In the genomic region with DNA sequence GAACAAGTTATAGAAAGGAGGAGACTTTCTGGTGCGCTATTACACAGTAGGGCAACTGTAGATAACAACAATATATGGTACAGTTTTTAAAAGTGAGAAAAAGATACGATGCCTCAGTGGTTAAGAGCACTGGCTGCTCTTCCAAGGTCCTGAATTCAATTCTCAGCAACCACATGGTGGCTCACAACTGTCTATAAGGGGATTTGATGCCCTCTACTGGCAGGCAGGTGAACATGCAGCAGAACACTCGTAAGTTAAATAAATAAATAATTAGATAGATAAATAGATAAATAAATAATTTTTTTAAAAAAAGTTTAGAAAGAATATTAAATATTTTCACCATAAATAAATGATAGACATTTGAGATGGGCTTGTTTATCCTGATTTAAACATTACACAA, we compare ENCODE assay signal across 16 mouse cellular contexts. TPM values are rescaled to one million over a fixed set of nuclear protein-coding genes. Genes with fewer than 3 reads are reported as not detected.
A peak's percentile ranks its signal among the peaks of the same experiment; 100 is the strongest.
DNase-seq lines count a peak whose midpoint lies in the region; ATAC-seq and TF ChIP-seq lines count a peak whose summit lies in the region.
"Had no signal": no experiment of that assay in that cellular context is flagged by ENCODE, and none has a peak within 500 bp of the region (broad histone marks: within the 10 kb centered on the region; RNA-seq: fewer than 3 reads in every experiment).

No protein-coding gene starts in this region.

- H3K36me3 ChIP-seq in heart, postnatal 0 days (replicated peaks; ENCODE audit: control insufficient read depth, insufficient read depth, low read length): no peaks in the 10 kb centered on the region
- no peaks in the 10 kb centered on the region for H3K36me3 ChIP-seq in heart, embryonic 10.5 days
- H3K36me3 ChIP-seq in spleen, adult 2 months (ENCODE audit: control insufficient read depth, insufficient read depth, low read length): no peaks in the 10 kb centered on the region
- no peaks in the 10 kb centered on the region for H3K36me3 ChIP-seq in stomach, postnatal 0 days (ENCODE audit: control insufficient read depth, insufficient read depth, low read length)
- H3K36me3 ChIP-seq: lung, embryonic 15.5 days had no signal

- H3K27ac ChIP-seq in heart, postnatal 0 days (ENCODE audit: low read depth): no peak overlapping the region
- no peak overlapping the region for H3K27ac ChIP-seq in heart, embryonic 10.5 days
- no peak overlapping the region for H3K27ac ChIP-seq in spleen, adult 2 months (ENCODE audit: insufficient read depth, low read length)
- no peak overlapping the region for H3K27ac ChIP-seq in stomach, postnatal 0 days (replicated peaks)
- H3K27ac ChIP-seq: lung, embryonic 15.5 days had no signal

- peak; percentile 27; the same call in 1 of the 2 replicates for TF ChIP-seq CTCF in heart, postnatal 0 days (IDR thresholded peaks at IDR 0.05; ENCODE audit: low read depth)
- peak; percentile 17; the same call in 1 of the 2 replicates for TF ChIP-seq CTCF in spleen, adult 2 months (IDR thresholded peaks at IDR 0.05; ENCODE audit: extremely low read depth, insufficient read depth, insufficient read length, insufficient replicate concordance)
- peak; percentile 56 for TF ChIP-seq CTCF in stomach, postnatal 0 days (IDR thresholded peaks at IDR 0.05; ENCODE audit: low read depth)

- no peaks in the 10 kb centered on the region for H3K4me1 ChIP-seq in heart, postnatal 0 days (ENCODE audit: control insufficient read depth, insufficient read depth)
- H3K4me1 ChIP-seq in heart, embryonic 10.5 days: no peaks in the 10 kb centered on the region
- no peaks in the 10 kb centered on the region for H3K4me1 ChIP-seq in spleen, adult 2 months (ENCODE audit: control insufficient read depth, insufficient read depth, insufficient read length)
- H3K4me1 ChIP-seq in stomach, postnatal 0 days (replicated peaks; ENCODE audit: control insufficient read depth, insufficient read depth): no peaks in the 10 kb centered on the region
- H3K4me1 ChIP-seq: lung, embryonic 15.5 days had no signal

- H3K4me3 ChIP-seq in heart, postnatal 0 days (ENCODE audit: low read depth, low read length): no peak overlapping the region
- no peak overlapping the region for H3K4me3 ChIP-seq in heart, embryonic 10.5 days
- H3K4me3 ChIP-seq in spleen, adult 2 months (ENCODE audit: extremely low read depth, insufficient read depth, insufficient read length): no peak overlapping the region
- H3K4me3 ChIP-seq in stomach, postnatal 0 days (ENCODE audit: low read depth, low read length): no peak overlapping the region
- H3K4me3 ChIP-seq: erythroblast, embryonic 14.5 days; lung, embryonic 15.5 days had no signal

- no peaks in the 10 kb centered on the region for H3K27me3 ChIP-seq in heart, postnatal 0 days (ENCODE audit: control insufficient read depth, insufficient read depth, low read length)
- H3K27me3 ChIP-seq in heart, embryonic 10.5 days (ENCODE audit: insufficient read depth, poor library complexity, severe bottlenecking): no peaks in the 10 kb centered on the region
- no peaks in the 10 kb centered on the region for H3K27me3 ChIP-seq in spleen, adult 2 months (ENCODE audit: control insufficient read depth, insufficient read depth, low read length)
- H3K27me3 ChIP-seq in stomach, postnatal 0 days (ENCODE audit: control insufficient read depth, insufficient read depth, low read length): no peaks in the 10 kb centered on the region
- H3K27me3 ChIP-seq: lung, embryonic 15.5 days had no signal

- no peak overlapping the region for H3K9ac ChIP-seq in heart, postnatal 0 days (replicated peaks; ENCODE audit: low read depth, low read length)
- H3K9ac ChIP-seq in stomach, postnatal 0 days (ENCODE audit: low read length): no peak overlapping the region
- H3K9ac ChIP-seq: lung, embryonic 15.5 days had no signal

- ATAC-seq in heart, postnatal 0 days (ENCODE audit: insufficient read depth, low read depth): no peak
- ATAC-seq in stomach, postnatal 0 days (ENCODE audit: low FRiP score, low TSS enrichment): no peak

- no peak for TF ChIP-seq POLR2A in spleen, adult 2 months (IDR thresholded peaks at IDR 0.05; ENCODE audit: low read depth, low read length)

- no peak for DNase-seq in heart, postnatal 0 days (ENCODE audit: low spot score)
- no peak for DNase-seq in heart, embryonic 10.5 days (ENCODE audit: low spot score)
- no peak for DNase-seq in spleen, adult 2 months (ENCODE audit: low read depth in 1 of 2, low spot score in 2 of 2)
- DNase-seq in spleen, postnatal 14 days (ENCODE audit: low spot score in 2 of 2): no peak
- DNase-seq in T-cell, adult 2 months (ENCODE audit: low spot score): peak; percentile 2
- no peak for DNase-seq in stomach, postnatal 0 days (ENCODE audit: low spot score)
- no peak for DNase-seq in right cerebral cortex, adult 2 months (ENCODE audit: low spot score in 2 of 2)
- no peak for DNase-seq in gastrocnemius, postnatal 10 days
- DNase-seq: cerebellum, postnatal 14 days; gastrocnemius, postnatal 14 days had no signal

- no peaks in the 10 kb centered on the region for H3K9me3 ChIP-seq in heart, postnatal 0 days (replicated peaks; ENCODE audit: control insufficient read depth, low read length)
- H3K9me3 ChIP-seq in heart, embryonic 10.5 days: no peaks in the 10 kb centered on the region
- H3K9me3 ChIP-seq in stomach, postnatal 0 days (ENCODE audit: control insufficient read depth, low read length): no peaks in the 10 kb centered on the region
- H3K9me3 ChIP-seq: lung, embryonic 15.5 days had no signal

- no peak overlapping the region for H3K4me2 ChIP-seq in heart, postnatal 0 days (ENCODE audit: low read depth, low read length)
- H3K4me2 ChIP-seq in stomach, postnatal 0 days (replicated peaks; ENCODE audit: low read depth): no peak overlapping the region
- H3K4me2 ChIP-seq: lung, embryonic 15.5 days had no signal

- no peak for TF ChIP-seq EP300 in heart, postnatal 0 days (IDR thresholded peaks at IDR 0.05; ENCODE audit: low read depth)
- TF ChIP-seq EP300 in stomach, postnatal 0 days (optimal IDR thresholded peaks at IDR 0.05): no peak

- 72% methylated on average over 3 of the region's 3 CpGs for WGBS in heart, postnatal 0 days
- WGBS in heart, embryonic 10.5 days: 70% methylated on average over 3 of the region's 3 CpGs
- 58% methylated on average over 3 of the region's 3 CpGs for WGBS in spleen, adult 2 months
- 66% methylated on average over 3 of the region's 3 CpGs for WGBS in stomach, postnatal 0 days

RNA-seq across cellular contexts. Expression of a gene that starts 27.5 kb away (rescaled TPM):
- total RNA-seq in heart, postnatal 0 days (2014; rRNA removed; ENCODE audit: low replicate concordance): 53.1 and 73.5 TPM in 2 replicates
- 22.1 and 22.3 TPM in 2 replicates for polyA plus RNA-seq in heart, postnatal 0 days (2015; fragmentation: Nextera tagmentation; extraction: Ambion mirVana)
- 14.9 and 19.0 TPM in 2 replicates for polyA plus RNA-seq in heart, embryonic 10.5 days (2016; fragmentation: Nextera tagmentation; extraction: Ambion mirVana)
- polyA plus RNA-seq in spleen, adult 2 months (2012; rRNA removed): 45.0 and 55.5 TPM in 2 replicates
- polyA plus RNA-seq in stomach, postnatal 0 days (2015; fragmentation: Nextera tagmentation; extraction: Ambion mirVana): 7.7 and 8.1 TPM in 2 replicates
- total RNA-seq in gastrocnemius, postnatal 10 days (2021): 10 to 100 TPM; 10.7 to 13.5 TPM

RNA-seq across cellular contexts. Expression of a gene that starts 29.6 kb away (rescaled TPM):
- not detected in 2 replicates for total RNA-seq in heart, postnatal 0 days (2014; rRNA removed; ENCODE audit: low replicate concordance)
- not detected in 2 replicates for polyA plus RNA-seq in heart, postnatal 0 days (2015; fragmentation: Nextera tagmentation; extraction: Ambion mirVana)
- 1.8 and 2.3 TPM in 2 replicates for polyA plus RNA-seq in heart, embryonic 10.5 days (2016; fragmentation: Nextera tagmentation; extraction: Ambion mirVana)
- 0.05 and 0.08 TPM in 2 replicates for polyA plus RNA-seq in spleen, adult 2 months (2012; rRNA removed)
- 0.16 and 0.21 TPM in 2 replicates for polyA plus RNA-seq in stomach, postnatal 0 days (2015; fragmentation: Nextera tagmentation; extraction: Ambion mirVana)
- total RNA-seq in gastrocnemius, postnatal 10 days (2021): not detected
- total RNA-seq: gastrocnemius, postnatal 14 days; heart, postnatal 25 days; left cerebral cortex, postnatal 10 days; midbrain, postnatal 0 days had no signal
- polyA plus RNA-seq: erythroblast, embryonic 14.5 days; kidney, embryonic 14.5 days; lung, embryonic 15.5 days had no signal
